Mouse (Mus musculus) heart, postnatal 4 days (tissue): Measurements from ENCODE around the gene Rec8. TPM values are rescaled to one million over a fixed set of nuclear protein-coding genes. Genes with fewer than 3 reads are reported as not detected.
A peak's percentile ranks its signal among the peaks of the same experiment; 100 is the strongest.

ENCODE experiments used
- DNase-seq: peaks from one replicate; pipeline ENCODE4 v3.0.0; 2021
- total RNA-seq, 2 experiments: library from RNA; stranded (reverse); gene quantifications; 2 replicates each; pipeline ENCODE4 v1.2.3; 2021

Rec8 gene
- total RNA-seq: under 1 TPM; 0.43 to 0.54 TPM

DNA sequence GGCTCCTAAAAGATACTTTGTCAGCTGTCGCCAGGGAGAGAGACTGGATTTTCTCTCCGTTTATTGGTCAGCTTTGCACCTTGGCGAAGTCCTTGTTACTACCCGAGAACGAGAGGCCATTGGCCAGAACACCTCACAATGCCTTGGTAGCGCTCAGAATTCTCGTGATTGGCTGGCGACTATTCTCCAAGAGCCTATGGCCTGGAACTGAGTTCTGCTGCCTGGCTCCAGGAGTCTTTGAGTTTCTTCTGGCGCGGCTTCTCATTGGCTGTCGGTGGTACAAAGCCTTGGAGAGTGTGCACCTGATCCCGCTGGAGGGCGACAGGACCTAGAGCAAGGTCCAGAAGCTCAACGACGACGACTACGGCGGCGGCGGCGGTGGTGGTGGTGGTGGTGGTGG is at the start of gene Rec8:
Rec8 (plus strand) TSS at position 216 of the 400 bp plus-strand sequence.
- DNase-seq: peak; percentile 43

- DNase-seq: no peak
Observed at GRCm38 (mm10) chr14:55570588-55570987, 47.2 kb upstream of the Rec8 start.

DNA sequence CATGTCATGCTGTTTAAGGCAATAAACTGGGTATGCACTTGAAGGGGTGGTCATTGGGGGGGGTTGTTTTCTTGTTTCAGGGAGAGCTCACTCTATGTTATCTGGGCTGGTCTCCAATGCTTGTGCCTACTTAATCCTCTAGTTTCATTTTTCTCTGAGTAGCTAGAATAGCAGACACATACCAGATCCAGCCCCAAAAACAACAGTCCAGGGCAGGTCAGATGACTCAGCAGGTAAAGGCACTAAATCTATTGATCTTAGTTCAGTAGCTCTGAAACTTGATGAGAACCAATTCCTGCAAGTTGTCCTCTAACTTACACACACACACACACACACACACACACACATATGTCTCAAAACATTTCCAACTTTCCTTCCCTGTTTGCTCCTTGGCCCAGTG is 46.1 kb upstream of the Rec8 start:
- no peak for DNase-seq

DNA sequence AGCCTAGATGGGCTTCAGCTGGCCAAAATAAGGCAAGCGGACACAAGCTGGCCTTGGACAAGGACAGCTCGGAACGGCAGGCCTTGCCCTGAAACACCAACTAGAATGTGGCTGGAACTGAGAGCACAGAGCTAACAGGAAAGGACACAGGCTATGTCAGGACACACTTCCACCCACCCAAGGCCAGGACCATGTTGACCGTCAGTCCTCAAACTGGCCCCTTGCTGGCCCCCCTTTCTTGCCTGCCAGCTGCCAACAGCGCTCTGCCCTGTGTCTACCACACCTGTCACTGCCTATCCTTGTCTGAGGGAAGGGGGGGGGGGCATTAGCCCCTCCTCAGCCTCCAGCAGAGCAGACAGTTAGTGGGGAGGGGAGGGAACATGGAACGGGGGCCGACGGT is 42.5 kb upstream of the Rec8 start, which contains the start of gene Fitm1:
Fitm1 (plus strand) TSS at position 316 of the 400 bp plus-strand sequence.
- DNase-seq: peak; percentile 73

- DNase-seq: peak; percentile 44
Observed at GRCm38 (mm10) chr14:55575711-55576110, 42.1 kb upstream of the Rec8 start.

DNA sequence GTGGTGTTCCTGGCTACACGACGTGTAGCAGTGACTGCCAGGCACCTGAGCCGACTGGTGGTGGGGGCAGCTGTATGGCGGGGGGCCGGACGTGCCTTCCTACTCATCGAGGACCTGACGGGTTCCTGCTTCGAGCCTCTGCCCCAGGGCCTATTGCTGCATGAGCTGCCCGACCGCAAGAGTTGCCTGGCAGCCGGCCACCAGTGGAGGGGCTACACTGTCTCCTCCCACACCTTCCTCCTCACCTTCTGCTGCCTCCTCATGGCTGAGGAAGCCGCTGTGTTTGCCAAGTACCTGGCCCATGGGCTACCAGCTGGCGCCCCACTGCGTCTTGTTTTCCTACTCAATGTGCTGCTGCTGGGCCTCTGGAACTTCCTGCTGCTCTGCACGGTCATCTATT is 41.5 kb upstream of the Rec8 start:
- peak; percentile 61 for DNase-seq

DNA sequence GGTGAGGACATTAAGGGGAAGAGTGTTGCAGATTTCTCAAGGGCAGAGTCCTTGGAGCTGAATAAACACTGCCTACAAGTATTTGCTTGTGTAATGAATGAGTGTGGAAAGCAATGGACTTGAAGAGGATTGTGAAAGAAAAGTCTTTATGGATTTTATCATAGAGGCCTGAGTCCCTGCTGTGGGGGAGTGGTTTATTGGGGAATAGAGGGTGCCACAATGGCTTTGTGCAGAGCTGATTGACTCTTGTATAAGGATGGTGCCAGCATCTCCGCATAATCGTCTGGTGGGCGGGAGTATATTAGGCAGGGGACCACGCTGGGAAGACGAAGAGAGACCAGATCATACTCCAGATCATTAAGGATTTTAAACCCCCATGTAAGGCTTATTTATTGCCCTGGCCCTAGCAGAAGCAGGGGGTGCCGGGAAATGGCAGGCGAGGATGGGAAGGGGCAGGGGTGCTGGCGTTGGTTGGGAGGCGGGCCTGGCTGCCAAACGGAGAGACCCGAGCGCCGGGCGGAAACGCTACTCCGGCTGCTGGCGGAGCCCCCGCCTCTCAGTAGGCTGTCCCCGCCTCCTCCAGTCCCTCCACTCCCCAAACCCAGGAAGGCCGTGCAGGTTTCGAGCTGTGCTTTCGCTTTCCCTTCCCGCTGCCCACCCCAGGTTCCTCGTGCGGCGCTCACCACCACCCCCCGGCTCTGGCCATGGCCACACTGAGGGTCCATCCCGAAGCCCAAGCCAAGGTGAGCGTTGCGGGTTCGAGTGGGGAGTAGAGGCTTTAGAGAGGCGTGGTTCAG is 39.8 kb upstream of the Rec8 start, which contains the start of gene Psme1:
Psme1 (plus strand) TSS at position 253 of the 797 bp plus-strand sequence.
- peak; percentile 86 for DNase-seq

DNA sequence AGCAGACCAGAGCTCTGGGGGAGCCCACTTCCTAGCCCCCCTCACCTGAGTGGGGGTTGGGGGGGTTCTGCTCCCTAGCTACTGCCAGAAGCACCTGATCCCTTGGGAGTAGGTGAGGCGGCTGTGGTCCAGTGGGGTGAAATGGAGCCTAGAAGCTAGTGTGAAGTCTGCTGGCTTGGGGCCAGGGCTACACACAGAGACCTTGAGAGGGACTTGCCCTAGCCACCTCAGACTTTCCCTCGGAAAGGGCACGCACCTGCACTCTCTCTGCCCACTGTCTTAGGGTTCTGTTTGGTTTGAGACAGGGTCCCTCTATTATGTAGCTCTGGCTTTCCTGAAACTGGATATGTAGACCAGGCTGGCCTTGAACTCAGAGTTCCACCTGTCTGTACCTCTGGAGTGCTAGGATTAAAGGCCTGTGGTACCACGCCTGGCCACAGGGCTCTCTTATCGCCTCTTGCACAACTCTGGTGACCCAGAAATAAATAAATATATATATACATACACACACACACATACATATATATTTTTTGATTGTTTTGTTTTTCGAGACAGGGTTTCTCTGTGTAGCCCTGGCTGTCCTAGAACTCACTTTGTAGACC is 39.1 kb upstream of the Rec8 start:
- DNase-seq: peak; percentile 69

- no peak for DNase-seq
Observed at GRCm38 (mm10) chr14:55579511-55580496, 38.0 kb upstream of the Rec8 start.

- no peak for DNase-seq
Observed at GRCm38 (mm10) chr14:55580731-55581130, 37.1 kb upstream of the Rec8 start.

GRCm38 (mm10) chr14:55581981-55582681 is 35.7 kb upstream of the Rec8 start:
- DNase-seq: no peak

- DNase-seq: no peak
Observed at GRCm38 (mm10) chr14:55584303-55584701, 33.5 kb upstream of the Rec8 start.

- peak; percentile 75 for DNase-seq
Observed at GRCm38 (mm10) chr14:55584702-55585565, 32.9 kb upstream of the Rec8 start, which contains the start of gene Emc9. TSS of gene Emc9 (minus strand) at chr14:55585302.

DNA sequence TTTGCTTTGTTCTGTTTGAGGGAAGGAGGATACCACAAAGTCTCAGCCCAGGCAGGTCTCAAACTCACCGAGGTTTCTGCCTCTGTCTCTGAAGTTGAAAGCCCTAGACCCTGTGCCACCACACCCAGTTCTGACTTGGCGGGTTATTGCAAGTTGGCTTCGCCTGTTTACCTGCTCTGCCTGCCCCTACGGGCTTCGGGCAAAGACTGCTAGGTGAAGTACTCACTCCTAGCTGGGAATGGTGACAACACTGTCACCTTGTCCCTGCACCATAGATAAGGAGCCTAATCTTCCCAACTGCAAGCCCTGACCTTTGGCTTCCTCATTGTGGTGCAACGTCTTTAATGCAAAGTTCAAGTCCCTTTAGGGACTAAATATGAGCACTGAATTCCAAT is 32.3 kb upstream of the Rec8 start:
- no peak for DNase-seq

- no peak for DNase-seq
Observed at GRCm38 (mm10) chr14:55586149-55586548, 31.7 kb upstream of the Rec8 start.

DNA sequence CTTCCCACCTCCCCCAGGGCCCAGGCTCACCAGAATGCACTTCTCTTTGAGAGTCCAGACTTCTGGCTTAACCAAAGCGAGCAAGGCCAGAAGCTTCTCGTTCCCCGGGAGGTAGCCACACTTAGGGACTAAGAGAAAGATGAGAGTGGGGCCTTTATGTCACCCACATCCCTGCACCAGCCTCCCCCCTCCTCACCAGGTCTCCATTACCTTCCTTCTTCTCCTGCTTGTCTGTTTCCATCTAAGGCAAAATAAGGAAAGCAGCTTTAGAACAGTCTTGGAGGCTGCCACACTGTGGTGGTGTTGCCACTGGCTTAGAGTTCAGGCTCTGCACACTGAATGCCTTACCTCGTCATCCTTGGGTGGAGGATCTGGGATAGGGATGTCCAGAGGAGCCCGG is 28.6 kb upstream of the Rec8 start:
- no peak for DNase-seq

- DNase-seq: no peak
Observed at GRCm38 (mm10) chr14:55589771-55590448, 27.9 kb upstream of the Rec8 start.

GRCm38 (mm10) chr14:55590748-55591330 is 27.0 kb upstream of the Rec8 start, which contains the start of gene Psme2:
TSS of gene Psme2 (minus strand) at chr14:55591113.
- peak; percentile 95 for DNase-seq

GRCm38 (mm10) chr14:55591331-55591891 is 26.4 kb upstream of the Rec8 start, which contains the start of gene Rnf31:
TSS of gene Rnf31 (plus strand) at chr14:55591708.
- DNase-seq: peak; percentile 95
